ENCODE assay signal across 17 mouse cellular contexts in the genomic region with DNA sequence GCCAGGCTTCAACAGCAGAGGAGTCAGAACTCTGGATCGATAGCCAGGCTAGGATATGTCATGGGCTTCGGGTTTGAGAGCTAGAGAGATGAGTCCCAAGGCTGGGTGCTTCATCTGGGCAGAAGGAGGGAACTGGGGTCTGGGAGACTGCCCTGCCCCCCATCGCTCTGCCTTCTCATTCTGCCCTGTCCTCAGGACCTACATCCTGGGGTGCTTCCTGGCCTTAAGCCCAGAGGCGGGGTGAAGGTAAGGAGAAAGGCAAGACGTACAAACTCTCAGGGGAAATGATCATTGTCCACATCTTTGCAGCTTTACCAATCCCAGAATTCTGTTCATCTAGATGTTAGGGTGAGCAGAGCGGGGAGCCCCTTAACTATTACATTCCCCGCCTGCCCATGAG. TPM values are rescaled to one million over a fixed set of nuclear protein-coding genes. Genes with fewer than 3 reads are reported as not detected.
A peak's percentile ranks its signal among the peaks of the same experiment; 100 is the strongest.
DNase-seq lines count a peak whose midpoint lies in the region; ATAC-seq and TF ChIP-seq lines count a peak whose summit lies in the region.
"Had no signal": no experiment of that assay in that cellular context is flagged by ENCODE, and none has a peak within 500 bp of the region (broad histone marks: within the 10 kb centered on the region; RNA-seq: fewer than 3 reads in every experiment).

No protein-coding gene starts in this region.

- no peaks in the 10 kb centered on the region for H3K9me3 ChIP-seq in heart, embryonic 15.5 days (replicated peaks)
- H3K9me3 ChIP-seq in embryonic facial prominence, embryonic 15.5 days (replicated peaks), result no peaks in the 10 kb centered on the region
- H3K9me3 ChIP-seq: forebrain, embryonic 12.5 days; limb, embryonic 12.5 days had no signal

- no peak for DNase-seq in heart, postnatal 4 days
- DNase-seq in layer of hippocampus, adult 2 months (ENCODE audit: low spot score in 2 of 2), result no peak
- no peak for DNase-seq in layer of hippocampus, adult 18-20 months (ENCODE audit: low spot score in 2 of 2)
- no peak for DNase-seq in thymus, postnatal 0 days (ENCODE audit: low spot score)
- DNase-seq: cerebellum, adult 9-11 months; gastrocnemius, postnatal 14 days; heart, postnatal 10 days; kidney, adult 11 months; layer of hippocampus, adult 9-11 months; midbrain, embryonic 14.5 days had no signal

- H3K4me2 ChIP-seq in heart, embryonic 15.5 days, result no peak overlapping the region; the same call in 1 of the 2 replicates
- H3K4me2 ChIP-seq in embryonic facial prominence, embryonic 15.5 days (replicated peaks), result 0 out of 2 replicates have a peak overlapping the region, but pooled peaks have one; percentile 1
- H3K4me2 ChIP-seq: forebrain, embryonic 12.5 days; limb, embryonic 12.5 days had no signal

- WGBS in heart, embryonic 15.5 days, result 83% methylated on average over 7 of the region's 7 CpGs
- WGBS in embryonic facial prominence, embryonic 15.5 days, result 77% methylated on average over 7 of the region's 7 CpGs

- no peak overlapping the region for H3K9ac ChIP-seq in heart, embryonic 15.5 days
- no peak overlapping the region; the same call in 1 of the 2 replicates for H3K9ac ChIP-seq in embryonic facial prominence, embryonic 15.5 days
- H3K9ac ChIP-seq: forebrain, embryonic 12.5 days; limb, embryonic 12.5 days had no signal

- TF ChIP-seq CTCF in layer of hippocampus, adult 2 months (conservative IDR thresholded peaks at IDR 0.05), result no peak

- H3K27ac ChIP-seq in heart, embryonic 15.5 days, result peak overlapping the region; percentile 62
- peak overlapping the region; percentile 36; the same call in 1 of the 2 replicates for H3K27ac ChIP-seq in layer of hippocampus, adult 2 months
- peak overlapping the region; percentile 99 for H3K27ac ChIP-seq in brown adipose tissue, adult 24 weeks (replicated peaks; ENCODE audit: low read depth, low read length)
- no peak overlapping the region for H3K27ac ChIP-seq in embryonic facial prominence, embryonic 15.5 days (replicated peaks)
- H3K27ac ChIP-seq: forebrain, embryonic 12.5 days; limb, embryonic 12.5 days had no signal

- H3K27me3 ChIP-seq in heart, embryonic 15.5 days, result no peaks in the 10 kb centered on the region
- H3K27me3 ChIP-seq in embryonic facial prominence, embryonic 15.5 days, result no peaks in the 10 kb centered on the region
- H3K27me3 ChIP-seq: forebrain, embryonic 12.5 days; limb, embryonic 12.5 days had no signal

- H3K4me1 ChIP-seq in heart, embryonic 15.5 days (replicated peaks), result peaks cover 57% of the 10 kb centered on the region
- peaks cover 60% of the 10 kb centered on the region for H3K4me1 ChIP-seq in brown adipose tissue, adult 24 weeks (ENCODE audit: control insufficient read depth, insufficient read depth, insufficient read length, low read length)
- peaks cover 60% of the 10 kb centered on the region for H3K4me1 ChIP-seq in embryonic facial prominence, embryonic 15.5 days

- H3K4me3 ChIP-seq in heart, embryonic 15.5 days, result no peak overlapping the region
- no peak overlapping the region for H3K4me3 ChIP-seq in layer of hippocampus, adult 2 months
- H3K4me3 ChIP-seq in brown adipose tissue, adult 24 weeks (ENCODE audit: insufficient read depth, low read depth, low read length), result peak overlapping the region; percentile 9; the same call in 1 of the 2 replicates
- H3K4me3 ChIP-seq in embryonic facial prominence, embryonic 15.5 days (replicated peaks), result no peak overlapping the region
- H3K4me3 ChIP-seq: forebrain, embryonic 12.5 days; limb, embryonic 12.5 days had no signal

- H3K36me3 ChIP-seq in heart, embryonic 15.5 days, result peaks cover 32% of the 10 kb centered on the region
- H3K36me3 ChIP-seq in embryonic facial prominence, embryonic 15.5 days, result peaks cover 51% of the 10 kb centered on the region

- ATAC-seq in heart, embryonic 15.5 days (replicated peaks; ENCODE audit: insufficient number of reproducible peaks, insufficient read depth, low FRiP score, low read depth), result no peak
- no peak for ATAC-seq in embryonic facial prominence, embryonic 15.5 days (ENCODE audit: insufficient number of reproducible peaks, low FRiP score, low TSS enrichment, low read depth)
- ATAC-seq: hindbrain, embryonic 16.5 days had no signal

RNA-seq across cellular contexts. Expression of gene Sparc, which starts 10.9 kb away (rescaled TPM):
- polyA plus RNA-seq in heart, embryonic 15.5 days (2015; fragmentation: Nextera tagmentation; extraction: Ambion mirVana), result 1,914 and 2,149 TPM in 2 replicates
- total RNA-seq in heart, postnatal 4 days (2021), result 1,000 to 10,000 TPM; 1,405 to 1,430 TPM
- 100 to 1,000 TPM; 274 to 288 TPM for total RNA-seq in layer of hippocampus, adult 2 months (2021)
- total RNA-seq in layer of hippocampus, adult 18-20 months (2021), result 100 to 1,000 TPM; 251 to 284 TPM
- 730 and 804 TPM in 2 replicates for polyA plus RNA-seq in brown adipose tissue, adult 24 weeks (2012; ENCODE audit: insufficient read depth, insufficient read length, missing spikeins)
- 3,074 and 3,219 TPM in 2 replicates for polyA plus RNA-seq in embryonic facial prominence, embryonic 15.5 days (2015; fragmentation: Nextera tagmentation; extraction: Ambion mirVana)
- polyA plus RNA-seq in thymus, postnatal 0 days (2015; fragmentation: Nextera tagmentation; extraction: Ambion mirVana), result 297 TPM in 2 replicates
- total RNA-seq: megakaryocyte progenitor cell, adult 5-6 weeks had no signal

RNA-seq across cellular contexts. Expression of gene Atox1, which starts 49.0 kb away (rescaled TPM):
- polyA plus RNA-seq in heart, embryonic 15.5 days (2015; fragmentation: Nextera tagmentation; extraction: Ambion mirVana), result 252 and 260 TPM in 2 replicates
- total RNA-seq in heart, postnatal 4 days (2021), result 100 to 1,000 TPM; 146 to 150 TPM
- total RNA-seq in layer of hippocampus, adult 2 months (2021), result 10 to 100 TPM; 88.4 to 92.4 TPM
- total RNA-seq in layer of hippocampus, adult 18-20 months (2021), result 10 to 100 TPM; 93.8 to 94.5 TPM
- 386 and 509 TPM in 2 replicates for polyA plus RNA-seq in brown adipose tissue, adult 24 weeks (2012; ENCODE audit: insufficient read depth, insufficient read length, missing spikeins)
- polyA plus RNA-seq in embryonic facial prominence, embryonic 15.5 days (2015; fragmentation: Nextera tagmentation; extraction: Ambion mirVana), result 487 and 541 TPM in 2 replicates
- polyA plus RNA-seq in thymus, postnatal 0 days (2015; fragmentation: Nextera tagmentation; extraction: Ambion mirVana), result 449 and 452 TPM in 2 replicates

RNA-seq across cellular contexts. Expression of gene G3bp1, which starts 57.5 kb away (rescaled TPM):
- polyA plus RNA-seq in heart, embryonic 15.5 days (2015; fragmentation: Nextera tagmentation; extraction: Ambion mirVana), result 94.4 and 105 TPM in 2 replicates
- 10 to 100 TPM; 62.6 to 62.9 TPM for total RNA-seq in heart, postnatal 4 days (2021)
- 10 to 100 TPM; 36.4 TPM for total RNA-seq in layer of hippocampus, adult 2 months (2021)
- 10 to 100 TPM; 34.6 to 34.8 TPM for total RNA-seq in layer of hippocampus, adult 18-20 months (2021)
- polyA plus RNA-seq in brown adipose tissue, adult 24 weeks (2012; ENCODE audit: insufficient read depth, insufficient read length, missing spikeins), result 17.0 and 19.4 TPM in 2 replicates
- polyA plus RNA-seq in embryonic facial prominence, embryonic 15.5 days (2015; fragmentation: Nextera tagmentation; extraction: Ambion mirVana), result 150 and 160 TPM in 2 replicates
- polyA plus RNA-seq in thymus, postnatal 0 days (2015; fragmentation: Nextera tagmentation; extraction: Ambion mirVana), result 149 and 159 TPM in 2 replicates
